Mouse (Mus musculus) forebrain, embryonic 16.5 days (tissue): ENCODE measurements at regions not wholly inside any gene's neighbourhood (a gene's known extent, or its start where the extent isn't known, plus 50 kb on each side); places are given as distances from the start of the nearest gene placed in this dataset.

Experiments used
- ATAC-seq: fragments of 200-750 bp; cut with Nextera tagmentation; 2 replicates; pipeline ENCODE4 v1.8.0; 2017; ENCODE audit warnings: mild to moderate bottlenecking, moderate library complexity
- H3K27ac ChIP-seq: fragments of 300-500 bp; sonication (generic); 2 replicates; pipeline ENCODE4 v1.5.1; 2014; ENCODE audit warnings: low read length, control low read depth
- H3K27me3 ChIP-seq: fragments of 300-500 bp; sonication (generic); replicated peaks from 2 replicates; pipeline ENCODE4 v1.6.1; 2014; ENCODE audit warnings: low read length; ENCODE audit not compliant: control insufficient read depth, insufficient read depth
- H3K36me3 ChIP-seq: fragments of 300-500 bp; sonication (generic); 2 replicates; pipeline ENCODE4 v1.6.1; 2014; ENCODE audit not compliant: control insufficient read depth, insufficient read depth
- H3K4me1 ChIP-seq: fragments of 300-500 bp; sonication (generic); replicated peaks from 2 replicates; pipeline ENCODE4 v1.6.1; 2014; ENCODE audit warnings: low read length; ENCODE audit not compliant: control insufficient read depth, insufficient read depth
- H3K4me2 ChIP-seq: fragments of 300-500 bp; sonication (generic); 2 replicates; pipeline ENCODE4 v1.6.1; 2014; ENCODE audit warnings: mild to moderate bottlenecking, low read length, control low read depth
- H3K4me3 ChIP-seq: fragments of 300-500 bp; sonication (generic); replicated peaks from 2 replicates; pipeline ENCODE4 v1.5.1; 2014; ENCODE audit warnings: mild to moderate bottlenecking, low read length, control low read depth
- H3K9ac ChIP-seq: fragments of 300-500 bp; sonication (generic); replicated peaks from 2 replicates; pipeline ENCODE4 v1.6.1; 2014; ENCODE audit warnings: low read depth, low read length, control low read depth
- H3K9me3 ChIP-seq: fragments of 300-500 bp; sonication (generic); 2 replicates; pipeline ENCODE4 v1.6.1; 2016; ENCODE audit warnings: low read length; ENCODE audit not compliant: control insufficient read depth
- WGBS: fragments of 180-500 bp; shearing (Covaris S2); extraction: QIAGEN DNeasy Blood & Tissue Kit; methylation state at CpG from one replicate; pipeline ENCODE4 v1.1.7; 2014; 5-methylcytosine and 5-hydroxymethylcytosine counted together

DNA sequence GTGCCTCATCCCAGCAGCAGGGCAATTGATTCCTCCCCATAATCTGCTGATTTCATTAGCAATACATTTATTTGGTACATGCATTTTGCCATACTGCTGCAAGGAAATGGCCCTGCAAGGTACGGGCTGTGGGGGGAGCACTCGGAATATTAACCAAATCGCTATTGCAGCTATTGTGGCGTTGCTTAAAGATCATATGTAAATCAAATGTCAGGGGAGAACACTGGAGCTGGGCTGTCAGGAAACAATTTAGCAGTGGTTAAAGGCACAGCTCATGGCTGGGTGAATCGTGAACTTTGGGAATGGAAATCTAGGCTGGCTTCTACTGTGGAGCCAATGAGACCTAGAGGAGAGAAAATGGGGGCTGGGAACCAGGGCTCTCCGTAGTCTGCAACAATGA is 192.0 kb downstream of the Gm26897 start:
- Histone ChIP-seq H3K9me3 (no peaks in the 10 kb centered on the region), H3K9ac (no peak overlapping the region), H3K4me2 (no peak overlapping the region), H3K4me3 (no peak overlapping the region), H3K27ac (peak overlapping the region; percentile 13; the same call in 1 of the 2 replicates), H3K27me3 (no peaks in the 10 kb centered on the region), H3K4me1 (peaks cover 16% of the 10 kb centered on the region), H3K36me3 (no peaks in the 10 kb centered on the region)
- 46% methylated on average over 6 of the region's 6 CpGs for WGBS
- ATAC-seq = no peak

DNA sequence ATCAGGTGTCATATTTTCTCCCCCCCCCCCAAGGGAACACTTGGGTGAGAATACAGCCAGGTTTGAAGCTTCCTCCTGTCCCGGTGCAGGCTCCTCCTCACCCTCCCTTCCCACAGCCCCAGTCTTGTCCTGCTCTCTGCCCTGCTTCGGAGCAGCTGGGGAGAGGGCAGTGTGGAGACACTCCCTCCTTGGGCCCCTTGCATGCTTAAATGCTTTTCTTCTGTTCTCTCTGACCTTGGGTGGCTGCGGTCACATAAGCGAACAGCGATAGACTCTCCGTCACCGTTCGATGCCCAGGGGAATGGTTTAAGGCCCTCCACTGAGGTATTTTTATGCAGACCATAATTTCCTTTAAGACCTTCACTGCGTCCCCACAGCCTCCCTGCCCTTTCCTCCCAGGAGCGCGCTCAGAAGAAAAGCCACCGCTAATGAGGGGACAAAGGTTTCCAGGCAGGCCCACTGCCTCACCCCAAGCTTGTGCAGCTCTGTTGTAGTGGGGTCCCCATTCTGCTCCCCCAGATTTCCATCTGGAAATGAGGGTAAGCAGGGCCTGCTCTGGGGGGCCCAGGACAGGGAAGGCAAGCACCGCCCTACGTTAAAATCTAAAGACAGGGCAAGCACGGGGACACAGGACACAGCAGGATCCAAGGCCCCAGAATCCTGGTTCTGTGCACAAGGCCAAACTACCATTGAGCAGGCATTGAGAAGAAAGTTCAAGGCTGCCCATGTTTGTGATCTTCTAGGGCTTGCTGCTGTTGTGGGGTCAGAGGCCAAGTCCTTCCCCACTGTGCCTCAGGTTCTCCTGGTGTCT is 195.7 kb downstream of the Gm26897 start:
- Histone ChIP-seq H3K36me3 (no peaks in the 10 kb centered on the region), H3K9ac (no peak overlapping the region), H3K9me3 (no peaks in the 10 kb centered on the region), H3K4me1 (no peaks in the 10 kb centered on the region), H3K4me3 (no peak overlapping the region), H3K27ac (no peak overlapping the region), H3K27me3 (no peaks in the 10 kb centered on the region), H3K4me2 (no peak overlapping the region)
- WGBS = 36% methylated on average over 15 of the region's 15 CpGs
- ATAC-seq = no peak

DNA sequence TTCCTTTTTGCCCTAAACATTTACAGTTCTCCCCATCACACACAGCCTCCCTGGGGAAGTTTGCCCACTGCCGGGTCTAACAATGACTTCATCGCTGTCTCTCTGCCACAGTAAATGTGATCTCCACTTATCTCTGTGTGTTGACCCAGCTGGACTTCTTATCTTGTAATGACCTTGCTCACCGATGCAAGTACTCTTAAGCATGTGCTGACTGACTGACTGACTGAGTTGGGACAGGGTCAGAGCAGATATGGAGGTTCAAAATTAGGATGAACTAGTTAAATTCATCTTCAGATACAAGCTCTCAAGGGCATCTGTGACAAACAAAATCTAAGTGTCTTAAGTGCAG is 196.2 kb downstream of the Gm26897 start:
- no peaks in the 10 kb centered on the region for H3K9me3 ChIP-seq
- H3K4me3 ChIP-seq = no peak overlapping the region
- H3K4me1 ChIP-seq = peaks cover under 1% of the 10 kb centered on the region; the same call in 1 of the 2 replicates
- H3K4me2 ChIP-seq = no peak overlapping the region
- H3K36me3 ChIP-seq = no peaks in the 10 kb centered on the region
- H3K9ac ChIP-seq = no peak overlapping the region
- H3K27me3 ChIP-seq = no peaks in the 10 kb centered on the region
- no peak overlapping the region for H3K27ac ChIP-seq
- WGBS = 56% methylated on average over 3 of the region's 3 CpGs
- no peak for ATAC-seq

DNA sequence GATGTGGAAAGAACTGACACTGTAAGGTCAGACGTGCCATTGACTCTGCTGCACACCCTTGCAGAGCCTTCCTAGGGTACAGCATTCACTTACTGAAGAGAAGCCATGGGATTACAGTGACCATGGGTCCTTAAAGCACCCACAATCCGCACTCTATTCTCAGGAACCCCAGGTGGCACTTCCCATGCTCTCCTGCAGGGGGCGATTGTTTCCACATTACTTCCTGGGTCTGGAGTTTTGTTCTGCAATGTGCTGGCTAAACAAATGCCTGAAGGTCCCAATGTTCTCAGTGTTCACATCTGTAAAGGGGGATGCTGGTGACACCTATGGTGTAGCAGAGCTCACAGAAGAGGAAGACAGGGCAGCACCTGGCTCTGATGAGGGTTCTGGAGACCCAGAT is 198.0 kb downstream of the Gm26897 start:
- H3K9ac ChIP-seq = no peak overlapping the region
- WGBS = 71% methylated on average over 3 of the region's 3 CpGs

DNA sequence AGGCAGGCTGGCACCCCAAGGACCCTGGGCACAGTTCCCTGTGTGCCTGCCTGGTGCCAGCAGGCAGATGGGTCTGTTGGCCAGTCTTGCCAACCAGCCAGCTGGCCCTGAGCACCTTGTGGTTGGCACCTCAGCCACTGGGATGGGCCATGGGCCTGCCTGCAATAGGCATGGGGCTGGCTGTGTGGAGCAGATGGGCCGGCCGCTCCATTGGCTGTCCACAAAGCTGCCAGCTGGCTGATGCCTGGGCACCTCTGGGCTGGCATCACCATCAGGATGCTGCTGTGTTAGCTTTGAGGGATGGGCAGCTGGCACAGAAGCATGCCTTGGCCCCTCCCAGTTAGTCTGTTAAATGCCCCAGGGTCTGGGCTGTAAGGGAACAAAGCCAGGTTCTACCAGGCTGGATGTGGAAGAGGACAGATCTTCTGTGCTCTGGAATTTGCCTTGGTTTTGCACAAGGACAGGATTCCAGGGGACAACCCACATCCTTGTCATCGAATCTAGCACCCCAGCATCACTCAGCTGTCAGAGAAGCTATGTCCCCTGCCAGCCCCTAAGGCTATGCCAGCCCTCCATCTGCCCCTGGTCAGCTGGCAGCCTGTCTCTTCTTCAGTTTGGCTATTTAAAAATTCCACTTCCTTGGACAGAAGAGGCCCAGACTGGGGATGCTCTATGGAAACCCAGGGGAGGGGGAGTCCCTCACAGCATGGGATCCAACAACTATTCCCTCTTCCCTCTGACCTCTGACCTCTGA is 201.8 kb downstream of the Gm26897 start:
- Histone ChIP-seq H3K4me1 (peaks cover 9% of the 10 kb centered on the region), H3K9me3 (no peaks in the 10 kb centered on the region), H3K4me3 (no peak overlapping the region), H3K27me3 (no peaks in the 10 kb centered on the region), H3K9ac (no peak overlapping the region), H3K4me2 (no peak overlapping the region), H3K36me3 (no peaks in the 10 kb centered on the region), H3K27ac (peak overlapping the region; percentile 43)
- 31% methylated on average over 3 of the region's 3 CpGs for WGBS
- peak; percentile 92 for ATAC-seq

More for the DNA sequence above, 198.0 kb downstream of the Gm26897 start:
- no peak overlapping the region for H3K4me3 ChIP-seq
- no peaks in the 10 kb centered on the region for H3K36me3 ChIP-seq
- no peaks in the 10 kb centered on the region for H3K27me3 ChIP-seq
- H3K4me2 ChIP-seq = no peak overlapping the region
- ATAC-seq = no peak
- H3K9me3 ChIP-seq = no peaks in the 10 kb centered on the region
- peaks cover 9% of the 10 kb centered on the region for H3K4me1 ChIP-seq
- H3K27ac ChIP-seq = no peak overlapping the region

DNA sequence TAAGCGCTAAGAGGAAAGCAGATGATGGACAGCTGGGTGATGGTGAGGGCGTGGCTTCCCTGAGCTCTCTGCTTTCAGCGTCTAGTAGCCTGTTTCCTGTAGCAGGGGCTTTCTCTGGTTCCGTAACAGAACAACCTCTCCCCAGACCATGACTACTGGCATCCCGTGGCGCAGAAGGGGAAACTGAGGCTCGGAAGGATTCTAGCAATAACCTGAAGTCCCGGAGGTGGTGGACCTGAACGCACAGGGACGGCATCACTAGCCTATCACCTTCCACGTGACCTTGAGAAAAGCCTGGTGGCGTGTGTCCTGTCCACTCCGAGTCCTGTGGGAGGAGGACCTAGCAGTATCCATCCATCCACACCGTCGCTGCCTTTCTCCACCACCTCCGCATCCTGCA is 208.1 kb downstream of the Gm26897 start:
- Histone ChIP-seq H3K4me2 (no peak overlapping the region), H3K4me1 (peaks cover 38% of the 10 kb centered on the region), H3K27me3 (no peaks in the 10 kb centered on the region), H3K9me3 (no peaks in the 10 kb centered on the region), H3K9ac (no peak overlapping the region), H3K27ac (peak overlapping the region; percentile 92), H3K36me3 (no peaks in the 10 kb centered on the region), H3K4me3 (no peak overlapping the region)
- 69% methylated on average over 16 of the region's 16 CpGs for WGBS
- no peak for ATAC-seq

DNA sequence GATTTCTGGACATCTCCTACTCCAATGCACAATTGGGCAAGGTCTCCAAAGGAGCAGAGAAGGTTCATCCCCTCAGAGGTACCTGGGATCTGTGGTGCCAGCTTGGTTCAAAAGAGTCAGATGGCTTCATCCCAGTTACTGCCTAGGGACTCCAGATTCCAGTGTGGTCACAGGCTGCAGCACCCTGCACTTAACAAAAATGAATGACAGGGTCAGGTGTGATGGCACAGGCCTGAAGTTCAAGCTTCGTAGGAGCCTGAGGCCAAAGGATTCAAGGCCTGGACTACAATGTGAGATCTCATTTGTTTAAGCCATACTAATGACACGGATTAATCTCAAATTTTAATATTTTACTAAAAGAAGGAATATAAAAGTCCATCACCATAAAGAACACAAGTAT is 209.1 kb downstream of the Gm26897 start:
- Histone ChIP-seq H3K36me3 (no peaks in the 10 kb centered on the region), H3K4me1 (peaks cover 38% of the 10 kb centered on the region), H3K27ac (peak overlapping the region; percentile 92), H3K9ac (0 out of 2 replicates have a peak overlapping the region, but pooled peaks have one; percentile 44), H3K4me3 (no peak overlapping the region), H3K4me2 (no peak overlapping the region), H3K9me3 (no peaks in the 10 kb centered on the region), H3K27me3 (no peaks in the 10 kb centered on the region)
- no peak for ATAC-seq
- WGBS = 82% methylated on average over 2 of the region's 2 CpGs

DNA sequence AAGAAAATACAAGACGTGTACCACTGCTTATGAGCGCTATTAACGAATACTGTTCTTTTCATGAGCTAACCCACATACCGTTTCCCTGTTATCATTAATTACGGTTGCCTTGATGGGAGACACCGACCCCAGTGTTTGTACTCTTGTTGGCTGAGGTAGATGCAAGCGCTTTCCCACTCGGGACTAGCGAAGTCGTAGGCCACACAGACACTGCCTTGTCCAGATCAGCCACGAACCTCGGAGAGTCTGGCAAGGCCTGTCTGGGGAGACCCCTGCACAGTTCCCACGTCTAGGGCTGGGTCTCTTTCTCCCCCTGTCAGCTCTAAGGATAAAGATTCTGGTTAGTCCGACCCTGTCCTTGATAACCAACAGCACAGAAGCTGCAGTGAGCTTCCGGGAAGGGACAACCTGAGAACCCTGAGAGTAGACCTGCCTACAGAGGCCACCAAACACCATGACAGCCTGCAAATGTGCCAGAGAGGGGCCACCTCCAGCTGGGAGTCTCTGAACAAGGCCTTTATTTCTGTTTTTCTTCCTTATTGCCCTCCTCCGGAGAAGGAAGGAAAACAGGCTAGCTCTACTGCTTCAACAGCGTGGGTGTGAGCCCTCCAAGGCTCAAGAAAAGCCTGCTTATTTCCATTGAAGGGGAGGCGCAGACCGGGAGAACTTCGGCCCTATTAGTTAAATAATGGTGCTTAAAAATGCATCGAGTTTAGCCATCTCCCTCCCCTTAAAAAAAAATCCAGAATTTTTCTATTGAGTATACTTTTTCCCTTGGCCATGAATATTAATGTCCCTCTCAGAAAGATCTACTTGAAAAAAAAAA is 209.8 kb downstream of the Gm26897 start:
- H3K27ac ChIP-seq = peak overlapping the region; percentile 92
- peaks cover 38% of the 10 kb centered on the region for H3K4me1 ChIP-seq
- no peaks in the 10 kb centered on the region for H3K27me3 ChIP-seq
- H3K9me3 ChIP-seq = no peaks in the 10 kb centered on the region
- H3K4me3 ChIP-seq = no peak overlapping the region
- peak; percentile 41; the same call in 1 of the 2 replicates for ATAC-seq
- 16% methylated on average over 21 of the region's 21 CpGs for WGBS
- peak overlapping the region; percentile 44 for H3K9ac ChIP-seq
- H3K4me2 ChIP-seq = peak overlapping the region; percentile 33
- H3K36me3 ChIP-seq = no peaks in the 10 kb centered on the region
